Mouse (Mus musculus) limb, embryonic 14.5 days (tissue): Measurements from ENCODE around the gene Cend1. TPM values are rescaled to one million over a fixed set of nuclear protein-coding genes. Genes with fewer than 3 reads are reported as not detected.

ENCODE experiments used
- ATAC-seq: fragments of 200-750 bp; cut with Nextera tagmentation; 2 replicates; pipeline ENCODE4 v1.8.0; 2017; ENCODE audit warnings: low read depth, moderate number of reproducible peaks, moderate TSS enrichment; ENCODE audit not compliant: low FRiP score
- DNase-seq: peaks from one replicate; pipeline ENCODE4 v3.0.0-alpha.2; 2015; ENCODE audit warnings: low spot score
- H3K27ac ChIP-seq: fragments of 300-500 bp; sonication (generic); replicated peaks from 2 replicates; pipeline ENCODE4 v1.5.1; 2014; ENCODE audit warnings: low read depth, mild to moderate bottlenecking, low read length, moderate library complexity, mixed read lengths
- H3K27me3 ChIP-seq: fragments of 300-500 bp; sonication (generic); 2 replicates; pipeline ENCODE4 v1.6.1; 2014; ENCODE audit warnings: low read length, mixed read lengths; ENCODE audit not compliant: control insufficient read depth, insufficient read depth
- H3K36me3 ChIP-seq: fragments of 300-500 bp; sonication (generic); 2 replicates; pipeline ENCODE4 v1.6.1; 2014; ENCODE audit warnings: mild to moderate bottlenecking, low read length, moderate library complexity, mixed read lengths; ENCODE audit not compliant: control insufficient read depth, insufficient read depth
- H3K4me1 ChIP-seq: fragments of 300-500 bp; sonication (generic); 2 replicates; pipeline ENCODE4 v1.6.1; 2014; ENCODE audit warnings: antibody characterized with exemption, low read length, mixed read lengths; ENCODE audit not compliant: control insufficient read depth, insufficient read depth
- H3K4me2 ChIP-seq: fragments of 300-500 bp; sonication (generic); replicated peaks from 2 replicates; pipeline ENCODE4 v1.6.1; 2014; ENCODE audit warnings: low read depth, mild to moderate bottlenecking, low read length, moderate library complexity; ENCODE audit not compliant: severe bottlenecking
- H3K4me3 ChIP-seq: fragments of 300-500 bp; sonication (generic); replicated peaks from 2 replicates; pipeline ENCODE4 v1.5.1; 2014; ENCODE audit warnings: low read length
- H3K9ac ChIP-seq: fragments of 300-500 bp; sonication (generic); 2 replicates; pipeline ENCODE4 v1.6.1; 2014; ENCODE audit warnings: mild to moderate bottlenecking, low read depth, low read length, moderate library complexity; ENCODE audit not compliant: severe bottlenecking
- H3K9me3 ChIP-seq: fragments of 300-500 bp; sonication (generic); 2 replicates; pipeline ENCODE4 v1.6.1; 2016; ENCODE audit warnings: low read length; ENCODE audit not compliant: control insufficient read depth
- POLR2A ChIP-seq: fragments of 200-500 bp; IDR thresholded peaks from 2 replicates; pipeline ENCODE4 v1.8.0; 2012; ENCODE audit warnings: inconsistent platforms, mild to moderate bottlenecking, moderate library complexity, borderline replicate concordance; ENCODE audit not compliant: insufficient read depth, insufficient read length; ENCODE audit errors: extremely low read depth
- WGBS: fragments of 180-500 bp; shearing (Covaris S2); extraction: QIAGEN DNeasy Blood & Tissue Kit; methylation state at CpG from one replicate; pipeline ENCODE4 v1.1.7; 2014; 5-methylcytosine and 5-hydroxymethylcytosine counted together
- polyA plus RNA-seq, 2 experiments: library from polyadenylated mRNA; depleted of rRNA in 1 of 2; stranded (reverse) in 1 of 2; unstranded in 1 of 2; fragments of >200 nt; fragmentation: Nextera tagmentation in 1 of 2; extraction: Ambion mirVana in 1 of 2; gene quantifications; 2 replicates each; pipeline versions ENCODE4 v1.2.1 to v1.2.3; 2012 to 2014

Gene Cend1
- polyA plus RNA-seq, 2 experiments = 0.66 to 1.8 TPM

DNA sequence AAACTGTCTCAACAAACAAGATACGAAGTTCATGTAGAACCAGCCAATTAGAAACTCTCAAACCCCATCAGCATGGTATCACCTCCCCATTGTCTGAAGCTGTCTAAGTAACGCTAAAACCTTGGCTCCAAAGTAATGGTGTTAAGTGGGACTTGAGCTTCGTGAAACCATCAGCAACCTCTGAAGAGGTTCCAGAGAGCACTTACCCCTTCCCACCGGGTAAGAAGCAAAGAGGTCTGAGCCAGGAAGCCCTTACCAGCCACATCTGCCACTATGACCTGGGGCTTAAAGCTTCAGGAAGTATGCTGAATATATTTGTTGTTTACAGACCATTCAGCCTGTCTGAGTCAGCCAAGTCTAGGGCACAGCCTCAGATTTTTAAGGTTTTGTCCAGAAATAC lies 23.8 kb downstream of the Cend1 start:
- ATAC-seq = no peak
- Histone ChIP-seq H3K27ac (no peak overlapping the region), H3K9ac (no peak overlapping the region), H3K27me3 (no peaks in the 10 kb centered on the region), H3K4me3 (no peak overlapping the region), H3K36me3 (peaks cover 55% of the 10 kb centered on the region), H3K4me2 (no peak overlapping the region), H3K4me1 (no peaks in the 10 kb centered on the region), H3K9me3 (no peaks in the 10 kb centered on the region)
- no peak for TF ChIP-seq POLR2A
- DNase-seq = no peak
- 89% methylated on average over 4 of the region's 4 CpGs for WGBS

DNA sequence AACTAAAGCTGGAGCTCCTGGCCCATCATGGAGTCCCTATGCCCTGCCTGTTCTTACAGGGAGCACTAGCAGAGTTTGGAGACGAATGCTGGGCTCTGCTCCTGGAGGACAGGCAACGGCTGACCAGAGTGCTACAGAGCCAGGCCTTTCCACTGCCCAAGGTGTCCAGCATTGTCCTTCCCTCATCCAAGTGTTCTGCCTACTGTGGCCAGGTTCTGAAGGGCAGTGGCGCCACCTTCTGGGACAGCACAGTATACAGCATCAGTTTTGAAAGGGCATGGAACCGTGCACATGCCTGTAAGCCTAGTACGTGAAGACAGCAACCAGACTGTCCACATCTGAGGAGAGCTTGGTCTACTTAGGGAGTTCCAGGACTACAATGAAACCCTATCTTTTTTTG lies 26.0 kb downstream of the Cend1 start:
- ATAC-seq (no peak), DNase-seq (no peak)
- peaks cover 54% of the 10 kb centered on the region for H3K36me3 ChIP-seq
- no peak overlapping the region for H3K27ac ChIP-seq
- no peak overlapping the region for H3K4me2 ChIP-seq
- WGBS = 49% methylated on average over 5 of the region's 5 CpGs
- TF ChIP-seq POLR2A = no peak
- no peak overlapping the region for H3K9ac ChIP-seq
- H3K9me3 ChIP-seq = no peaks in the 10 kb centered on the region
- H3K4me1 ChIP-seq = no peaks in the 10 kb centered on the region
- no peak overlapping the region for H3K4me3 ChIP-seq
- no peaks in the 10 kb centered on the region for H3K27me3 ChIP-seq

GRCm38 (mm10) chr7:141395348-141395747 lies 33.9 kb downstream of the Cend1 start:
- Histone ChIP-seq H3K36me3 (peaks cover 31% of the 10 kb centered on the region), H3K4me2 (no peak overlapping the region), H3K4me1 (peaks cover 13% of the 10 kb centered on the region), H3K4me3 (no peak overlapping the region), H3K27ac (no peak overlapping the region), H3K9me3 (no peaks in the 10 kb centered on the region), H3K9ac (no peak overlapping the region), H3K27me3 (no peaks in the 10 kb centered on the region)
- DNase-seq (no peak), ATAC-seq (no peak)
- no peak for TF ChIP-seq POLR2A
- 72% methylated on average over 1 of the region's 1 CpGs for WGBS

GRCm38 (mm10) chr7:141394771-141395170 lies 34.5 kb downstream of the Cend1 start:
- Histone ChIP-seq H3K4me1 (peaks cover 13% of the 10 kb centered on the region), H3K4me2 (no peak overlapping the region), H3K36me3 (peaks cover 25% of the 10 kb centered on the region), H3K27ac (no peak overlapping the region), H3K9ac (no peak overlapping the region), H3K27me3 (no peaks in the 10 kb centered on the region), H3K4me3 (no peak overlapping the region), H3K9me3 (no peaks in the 10 kb centered on the region)
- no peak for TF ChIP-seq POLR2A
- DNase-seq (no peak), ATAC-seq (no peak)
- WGBS = 20% methylated on average over 6 of the region's 6 CpGs

GRCm38 (mm10) chr7:141394158-141394557 lies 35.1 kb downstream of the Cend1 start:
- 81% methylated on average over 7 of the region's 7 CpGs for WGBS
- Histone ChIP-seq H3K4me1 (peaks cover 13% of the 10 kb centered on the region), H3K4me3 (no peak overlapping the region), H3K4me2 (no peak overlapping the region), H3K27me3 (no peaks in the 10 kb centered on the region), H3K9ac (no peak overlapping the region), H3K36me3 (peaks cover 21% of the 10 kb centered on the region), H3K27ac (no peak overlapping the region), H3K9me3 (no peaks in the 10 kb centered on the region)
- DNase-seq (no peak), ATAC-seq (no peak)
- TF ChIP-seq POLR2A = no peak
